Mouse (Mus musculus) thymus, postnatal 0 days (tissue): Measurements from ENCODE around the gene Mark1. TPM values are rescaled to one million over a fixed set of nuclear protein-coding genes. Genes with fewer than 3 reads are reported as not detected.

Experiments
- DNase-seq: peaks from one replicate; pipeline ENCODE4 v3.0.0-alpha.2; 2015; ENCODE audit warnings: low spot score
- polyA plus RNA-seq: library from polyadenylated mRNA; unstranded; fragments of >200 nt; fragmentation: Nextera tagmentation; extraction: Ambion mirVana; gene quantifications from 2 replicates; pipeline ENCODE4 v1.2.1, GENCODE M21; 2015

The Mark1 gene
- polyA plus RNA-seq, result 0.90 and 1.1 TPM in 2 replicates

GRCm38 (mm10) chr1:184999071-184999750, at the start of gene Mark1:
TSS of gene Mark1 (minus strand) at chr1:184999570.
- DNase-seq, result no peak

DNA sequence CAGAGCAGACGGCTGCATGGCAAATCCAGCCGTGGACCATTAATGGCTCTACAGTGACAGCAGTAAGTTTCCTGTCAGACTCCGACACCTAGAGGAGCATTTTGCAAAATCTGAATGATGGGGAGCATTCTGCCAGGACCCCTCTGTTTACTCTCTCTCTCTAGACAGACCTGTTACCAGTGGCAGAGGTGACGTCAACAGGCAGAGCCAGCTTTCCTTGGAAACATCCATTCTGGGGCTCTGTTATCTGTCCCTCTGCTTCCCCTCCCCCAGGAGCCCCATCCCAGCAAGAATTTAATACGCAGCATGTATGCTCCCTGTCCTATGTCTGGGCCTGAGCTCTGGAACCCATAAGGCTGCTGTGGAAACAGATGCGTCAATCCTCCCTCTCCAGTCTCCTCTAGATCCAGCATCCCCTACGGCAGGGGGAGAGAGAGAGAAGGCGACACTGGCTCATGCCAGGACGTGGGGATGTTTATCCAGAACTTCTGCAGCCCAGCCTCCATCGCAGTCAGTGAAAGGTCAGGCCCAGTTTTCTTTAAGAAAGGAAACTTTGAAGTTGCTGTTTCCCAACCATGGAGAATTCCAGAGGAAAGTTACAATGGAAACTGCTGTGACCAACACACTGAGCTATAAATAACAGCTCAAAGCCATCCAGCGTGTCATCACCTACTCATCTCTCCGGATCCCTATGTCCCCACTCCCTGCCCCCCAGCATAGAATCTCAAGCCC, 48.3 kb upstream of the Mark1 start:
- no peak for DNase-seq

GRCm38 (mm10) chr1:185046513-185046912, 47.1 kb upstream of the Mark1 start:
- no peak for DNase-seq

DNA sequence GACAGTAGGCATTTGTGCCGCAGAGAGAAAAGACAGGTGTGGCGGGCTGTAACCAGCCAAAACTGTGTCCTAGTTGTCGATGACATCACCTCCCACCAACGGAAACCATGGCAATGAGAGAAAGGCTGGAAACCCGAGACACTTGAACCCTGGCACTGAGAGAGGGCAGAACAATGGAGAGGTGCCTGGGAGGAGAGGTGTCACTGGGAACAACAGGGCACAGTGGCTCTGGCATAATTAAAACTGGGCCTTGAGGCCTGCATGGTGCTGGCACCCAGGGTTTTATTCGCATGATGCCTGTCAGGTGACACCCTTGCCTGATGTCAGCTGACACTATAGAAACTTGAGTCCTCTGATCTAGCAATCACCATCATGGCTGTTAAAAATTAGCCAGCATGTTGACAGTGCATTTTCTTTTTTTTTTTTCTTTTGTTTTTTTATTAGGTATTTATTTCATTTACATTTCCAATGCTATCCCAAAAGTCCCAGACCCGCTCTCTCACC, 38.9 kb upstream of the Mark1 start:
- no peak for DNase-seq

DNA sequence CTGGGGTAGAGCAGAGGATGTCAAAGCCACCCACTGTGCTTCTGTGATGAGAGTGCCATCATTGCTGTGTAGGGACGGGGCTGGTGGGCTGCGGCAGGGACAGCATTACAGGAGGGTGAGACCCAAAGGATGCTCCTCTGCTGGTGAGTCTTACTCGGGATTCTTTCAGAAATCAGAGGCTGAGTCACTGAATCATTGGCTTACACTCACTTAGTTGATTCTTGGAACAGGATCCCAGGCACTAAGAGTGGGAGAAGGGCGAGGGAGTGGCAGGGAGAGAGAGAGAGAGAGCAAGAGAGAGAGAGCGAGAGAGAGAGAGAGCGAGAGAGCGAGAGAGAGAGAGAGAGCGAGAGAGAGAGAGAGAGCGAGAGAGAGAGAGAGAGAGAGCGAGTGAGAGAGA, 31.2 kb upstream of the Mark1 start:
- no peak for DNase-seq

GRCm38 (mm10) chr1:185020429-185021168, 21.2 kb upstream of the Mark1 start:
- DNase-seq, result no peak

GRCm38 (mm10) chr1:185012566-185012965, 13.2 kb upstream of the Mark1 start:
- no peak for DNase-seq

DNA sequence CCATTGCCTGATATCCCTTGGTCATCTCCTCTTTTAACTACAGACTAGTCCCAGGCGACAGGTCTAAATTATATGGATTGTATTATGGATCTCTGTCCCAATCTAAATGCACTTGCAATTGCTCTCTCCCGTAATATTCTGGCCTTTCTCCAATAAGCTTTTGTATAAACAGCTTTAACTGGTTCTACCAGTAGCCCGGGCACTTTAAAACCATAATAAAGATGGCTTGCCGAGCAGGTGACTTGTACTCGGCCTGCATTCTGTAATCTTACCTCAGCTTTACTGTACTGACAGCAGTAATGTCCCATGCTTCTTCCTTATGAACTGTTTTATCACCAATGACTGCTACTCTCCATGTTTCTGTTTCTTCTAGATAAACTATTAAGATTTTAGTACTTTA, 7.7 kb upstream of the Mark1 start:
- no peak for DNase-seq

- DNase-seq, result no peak
Measured at GRCm38 (mm10) chr1:184999780-185000599, 620 bp upstream of the Mark1 start.

DNA sequence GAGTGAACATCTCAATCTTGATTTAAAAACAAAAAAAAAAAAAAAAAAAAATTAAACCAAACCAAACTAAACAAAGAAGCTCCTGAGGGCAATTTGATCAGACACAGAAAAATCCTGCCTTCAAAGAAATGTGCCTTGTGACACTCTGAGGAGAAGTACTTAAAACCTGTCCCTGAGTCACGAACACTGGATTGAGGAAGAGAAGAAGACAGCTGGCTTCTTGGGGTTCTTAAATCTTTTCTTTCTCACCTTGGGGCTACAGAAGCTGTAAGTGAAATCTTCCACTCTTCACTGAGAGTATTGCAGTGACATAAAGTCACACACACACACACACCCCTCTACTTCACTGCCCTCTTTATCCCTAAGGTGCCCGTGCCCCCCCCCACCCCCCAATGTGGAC, 739 bp downstream of the Mark1 start:
- no peak for DNase-seq

DNA sequence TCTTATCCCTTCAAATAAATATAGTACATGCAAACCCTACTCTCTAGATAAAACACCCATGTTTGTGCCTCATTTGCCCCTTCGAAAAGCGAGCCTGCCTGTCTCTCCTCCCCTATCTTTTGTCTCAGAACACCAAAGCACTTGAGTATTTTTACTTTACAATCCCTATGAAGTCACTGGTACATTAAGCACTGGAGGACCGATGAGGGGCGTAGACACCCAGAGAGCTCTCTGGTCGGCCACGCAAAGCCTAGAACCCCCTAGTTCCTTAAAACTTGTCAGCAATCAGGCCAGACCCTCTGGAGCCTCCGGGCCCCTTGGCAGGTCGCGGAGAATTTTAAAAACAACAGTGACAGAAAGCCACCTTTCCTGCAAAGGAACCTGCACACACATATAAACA, 1.2 kb downstream of the Mark1 start:
- no peak for DNase-seq

DNA sequence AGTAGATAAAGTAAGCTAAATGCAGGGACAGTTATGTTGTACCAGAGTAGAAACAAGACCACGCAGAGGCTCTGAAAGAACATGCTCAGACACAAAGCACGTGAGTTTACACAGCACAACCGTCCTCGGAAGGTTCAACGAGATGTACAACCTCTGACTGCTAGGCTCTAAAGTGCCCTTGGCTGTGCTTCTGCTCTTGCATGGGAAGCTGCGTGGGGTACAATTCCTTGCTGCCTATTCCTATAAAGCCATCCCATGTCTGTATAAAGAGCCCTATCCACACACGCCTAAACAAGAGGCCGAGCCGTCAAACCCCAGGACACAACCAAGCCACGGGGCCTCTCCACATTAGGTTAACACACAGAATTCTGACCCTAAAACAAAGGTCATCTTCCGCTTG, 1.9 kb downstream of the Mark1 start:
- no peak for DNase-seq

GRCm38 (mm10) chr1:184995335-184995734, 4.0 kb downstream of the Mark1 start:
- no peak for DNase-seq

GRCm38 (mm10) chr1:184991191-184991590, 8.2 kb downstream of the Mark1 start:
- DNase-seq, result no peak

DNA sequence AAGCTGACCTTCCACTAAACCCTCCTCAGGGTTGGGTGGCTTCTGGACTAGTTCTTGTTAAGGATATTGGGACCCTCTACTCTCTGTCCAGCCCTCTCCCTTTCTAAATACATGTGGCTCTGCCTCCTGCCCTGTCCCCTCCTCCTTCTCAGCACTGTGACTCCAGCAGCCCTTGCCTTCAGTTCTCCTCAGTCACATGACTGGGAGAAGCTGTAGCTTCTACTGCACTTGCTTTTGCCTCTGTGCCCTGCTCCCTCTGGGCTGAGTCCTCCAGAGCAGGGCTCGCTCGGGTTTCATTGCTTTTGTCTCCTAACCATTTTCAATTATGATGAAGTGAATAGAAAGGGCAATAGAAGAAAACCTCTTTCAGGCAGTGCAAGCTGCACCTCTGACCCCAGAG, 12.6 kb downstream of the Mark1 start:
- no peak for DNase-seq

GRCm38 (mm10) chr1:184984723-184985122, 14.6 kb downstream of the Mark1 start:
- no peak for DNase-seq

- no peak for DNase-seq
Measured at GRCm38 (mm10) chr1:184983751-184984150, 15.6 kb downstream of the Mark1 start.

GRCm38 (mm10) chr1:184972214-184972776, 27.1 kb downstream of the Mark1 start:
- DNase-seq, result no peak

DNA sequence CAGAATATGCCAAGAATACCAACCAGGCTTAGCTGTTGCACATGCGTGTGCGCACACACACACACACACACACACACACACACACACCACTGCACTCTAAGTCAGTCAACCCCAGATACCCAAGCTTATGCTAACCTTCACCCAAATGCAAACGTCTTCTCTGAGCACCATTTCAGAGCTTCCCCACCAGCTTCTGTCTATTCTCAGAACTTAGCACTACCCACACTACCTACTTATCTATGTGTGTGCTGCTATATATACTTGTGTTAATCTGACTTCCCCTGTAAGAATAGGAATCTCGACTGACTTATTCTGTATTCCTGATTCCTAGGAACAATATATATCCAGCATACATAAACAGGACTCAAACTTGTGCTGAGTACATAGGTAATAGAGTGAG, 30.0 kb downstream of the Mark1 start:
- no peak for DNase-seq

DNA sequence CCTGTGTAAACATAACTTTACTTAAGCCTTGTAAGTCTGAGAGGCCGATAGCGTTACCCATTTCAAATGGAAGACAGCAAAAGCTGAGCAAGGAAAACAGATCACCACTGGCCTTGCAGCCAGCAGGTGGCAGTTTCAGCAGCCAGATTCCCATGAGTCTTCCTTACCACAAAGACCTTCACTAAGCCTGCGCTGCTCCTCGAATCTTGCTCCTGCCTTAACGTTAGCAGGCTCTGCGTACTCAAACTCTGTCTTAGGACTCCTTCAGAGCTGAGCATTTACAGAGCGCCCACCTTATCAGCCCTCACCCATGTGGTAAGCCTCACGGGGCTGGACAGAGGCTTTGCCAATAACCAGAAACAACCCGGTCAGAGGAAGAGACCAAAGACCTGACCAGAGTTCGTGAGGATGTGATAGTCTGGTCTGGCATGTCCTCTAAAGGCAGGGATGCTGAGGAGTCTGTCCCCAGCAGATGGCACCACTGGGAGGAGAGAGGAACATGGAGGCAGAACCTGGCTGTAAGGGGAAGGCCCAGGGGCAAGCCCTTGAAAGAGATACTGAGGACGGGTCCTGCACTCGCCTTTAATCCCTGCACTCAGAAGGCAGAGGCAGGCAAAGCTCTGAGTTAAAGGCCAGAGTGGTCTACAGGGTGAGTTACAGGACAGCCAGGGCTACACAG, 33.5 kb downstream of the Mark1 start:
- DNase-seq, result no peak
